Mouse (Mus musculus) forebrain, embryonic 15.5 days (tissue): ENCODE measurements around the gene Celsr1. TPM values are rescaled to one million over a fixed set of nuclear protein-coding genes. Genes with fewer than 3 reads are reported as not detected.

ENCODE experiments used
- ATAC-seq: fragments of 200-750 bp; cut with Nextera tagmentation; replicated peaks from 2 replicates; pipeline ENCODE4 v1.8.0; 2017; ENCODE audit warnings: mild to moderate bottlenecking, moderate TSS enrichment, moderate library complexity
- H3K27ac ChIP-seq: fragments of 300-500 bp; sonication (generic); replicated peaks from 2 replicates; pipeline ENCODE4 v1.5.1; 2015; ENCODE audit warnings: mild to moderate bottlenecking, inconsistent platforms
- H3K27me3 ChIP-seq: fragments of 300-500 bp; sonication (generic); 2 replicates; pipeline ENCODE4 v1.6.1; 2015; ENCODE audit warnings: inconsistent platforms
- H3K36me3 ChIP-seq: fragments of 300-500 bp; sonication (generic); 2 replicates; pipeline ENCODE4 v1.6.1; 2015; ENCODE audit warnings: mild to moderate bottlenecking, inconsistent platforms
- H3K4me1 ChIP-seq: fragments of 300-500 bp; sonication (generic); 2 replicates; pipeline ENCODE4 v1.6.1; 2015; ENCODE audit warnings: inconsistent platforms
- H3K4me2 ChIP-seq: fragments of 300-500 bp; sonication (generic); replicated peaks from 2 replicates; pipeline ENCODE4 v1.6.1; 2015; ENCODE audit warnings: mild to moderate bottlenecking, inconsistent platforms
- H3K4me3 ChIP-seq: fragments of 300-500 bp; sonication (generic); 2 replicates; pipeline ENCODE4 v1.5.1; 2015; ENCODE audit warnings: mild to moderate bottlenecking, inconsistent platforms
- H3K9ac ChIP-seq: fragments of 300-500 bp; sonication (generic); replicated peaks from 2 replicates; pipeline ENCODE4 v1.6.1; 2015; ENCODE audit warnings: mild to moderate bottlenecking, inconsistent platforms
- H3K9me3 ChIP-seq: fragments of 300-500 bp; sonication (generic); 2 replicates; pipeline ENCODE4 v1.6.1; 2016; ENCODE audit warnings: inconsistent platforms
- WGBS: fragments of 180-500 bp; shearing (Covaris S2); methylation state at CpG from one replicate; pipeline ENCODE4 v1.1.7; 2015; ENCODE audit warnings: mixed read lengths; 5-methylcytosine and 5-hydroxymethylcytosine counted together
- polyA plus RNA-seq: library from polyadenylated mRNA; unstranded; fragments of >200 nt; fragmentation: Nextera tagmentation; extraction: Ambion mirVana; gene quantifications from 2 replicates; pipeline ENCODE4 v1.2.1, GENCODE M21; 2015

The Celsr1 gene
- polyA plus RNA-seq, 1 experiment from 2014 or later: 5.8 TPM

- Histone ChIP-seq H3K9ac (no peak overlapping the region), H3K9me3 (no peaks in the 10 kb centered on the region), H3K4me2 (no peak overlapping the region), H3K4me3 (no peak overlapping the region), H3K27ac (no peak overlapping the region), H3K27me3 (no peaks in the 10 kb centered on the region), H3K36me3 (no peaks in the 10 kb centered on the region), H3K4me1 (no peaks in the 10 kb centered on the region; the same call in 1 of the 2 replicates)
- ATAC-seq: no peak
- WGBS: 84% methylated on average over 10 of the region's 10 CpGs
Observed at GRCm38 (mm10) chr15:86051152-86051551, 17.6 kb upstream of the Celsr1 start.

- H3K4me2 ChIP-seq: no peak overlapping the region
- no peaks in the 10 kb centered on the region; the same call in 1 of the 2 replicates for H3K4me1 ChIP-seq
- WGBS: 81% methylated on average over 4 of the region's 4 CpGs
- no peaks in the 10 kb centered on the region for H3K27me3 ChIP-seq
- H3K9me3 ChIP-seq: no peaks in the 10 kb centered on the region
- no peaks in the 10 kb centered on the region for H3K36me3 ChIP-seq
- no peak for ATAC-seq
- no peak overlapping the region for H3K4me3 ChIP-seq
- no peak overlapping the region for H3K9ac ChIP-seq
- no peak overlapping the region for H3K27ac ChIP-seq
Observed at GRCm38 (mm10) chr15:86050170-86050743, 16.7 kb upstream of the Celsr1 start.

GRCm38 (mm10) chr15:86049510-86049909 lies 15.9 kb upstream of the Celsr1 start:
- H3K27me3 ChIP-seq: no peaks in the 10 kb centered on the region
- H3K4me3 ChIP-seq: no peak overlapping the region
- no peak overlapping the region for H3K9ac ChIP-seq
- no peaks in the 10 kb centered on the region; the same call in 1 of the 2 replicates for H3K4me1 ChIP-seq
- no peak overlapping the region for H3K4me2 ChIP-seq
- no peak for ATAC-seq
- 70% methylated on average over 3 of the region's 3 CpGs for whole genome bisulfite sequencing
- H3K36me3 ChIP-seq: no peaks in the 10 kb centered on the region
- no peak overlapping the region for H3K27ac ChIP-seq
- H3K9me3 ChIP-seq: no peaks in the 10 kb centered on the region

- no peak for ATAC-seq
- no peak overlapping the region for H3K4me2 ChIP-seq
- 39% methylated on average over 4 of the region's 4 CpGs for WGBS
- H3K36me3 ChIP-seq: no peaks in the 10 kb centered on the region
- H3K9ac ChIP-seq: no peak overlapping the region
- H3K27me3 ChIP-seq: no peaks in the 10 kb centered on the region
- H3K4me1 ChIP-seq: no peaks in the 10 kb centered on the region
- no peak overlapping the region for H3K4me3 ChIP-seq
- H3K9me3 ChIP-seq: no peaks in the 10 kb centered on the region
- H3K27ac ChIP-seq: no peak overlapping the region
Observed at GRCm38 (mm10) chr15:86042364-86042763, 8.8 kb upstream of the Celsr1 start.

GRCm38 (mm10) chr15:86041421-86041820 lies 7.8 kb upstream of the Celsr1 start:
- Histone ChIP-seq H3K4me3 (no peak overlapping the region), H3K4me2 (no peak overlapping the region)
- WGBS: 85% methylated on average over 5 of the region's 5 CpGs

GRCm38 (mm10) chr15:86038802-86039201 lies 5.2 kb upstream of the Celsr1 start:
- peaks cover 1% of the 10 kb centered on the region; the same call in 1 of the 2 replicates for H3K27me3 ChIP-seq
- H3K9me3 ChIP-seq: no peaks in the 10 kb centered on the region
- H3K4me1 ChIP-seq: peaks cover 14% of the 10 kb centered on the region
- H3K27ac ChIP-seq: no peak overlapping the region
- WGBS: 0% methylated on average over 2 of the region's 2 CpGs
- H3K9ac ChIP-seq: no peak overlapping the region
- H3K36me3 ChIP-seq: no peaks in the 10 kb centered on the region
- peak; percentile 73 for ATAC-seq
- no peak overlapping the region for H3K4me3 ChIP-seq
- H3K4me2 ChIP-seq: no peak overlapping the region

More at GRCm38 (mm10) chr15:86041421-86041820, 7.8 kb upstream of the Celsr1 start:
- Histone ChIP-seq H3K4me1 (no peaks in the 10 kb centered on the region), H3K9ac (no peak overlapping the region), H3K36me3 (no peaks in the 10 kb centered on the region), H3K27me3 (no peaks in the 10 kb centered on the region), H3K27ac (no peak overlapping the region), H3K9me3 (no peaks in the 10 kb centered on the region)
- no peak for ATAC-seq

GRCm38 (mm10) chr15:86035913-86036312 lies 2.3 kb upstream of the Celsr1 start:
- peaks cover 15% of the 10 kb centered on the region; the same call in 1 of the 2 replicates for H3K27me3 ChIP-seq
- peaks cover 35% of the 10 kb centered on the region for H3K4me1 ChIP-seq
- H3K4me2 ChIP-seq: no peak overlapping the region
- H3K36me3 ChIP-seq: peaks cover 5% of the 10 kb centered on the region; the same call in 1 of the 2 replicates
- no peak for ATAC-seq
- H3K27ac ChIP-seq: no peak overlapping the region
- no peak overlapping the region for H3K9ac ChIP-seq
- H3K9me3 ChIP-seq: no peaks in the 10 kb centered on the region
- no peak overlapping the region for H3K4me3 ChIP-seq
- whole genome bisulfite sequencing: 61% methylated on average over 3 of the region's 3 CpGs

- H3K27me3 ChIP-seq: peaks cover 15% of the 10 kb centered on the region; the same call in 1 of the 2 replicates
- peak overlapping the region; percentile 69 for H3K4me3 ChIP-seq
- peaks cover 13% of the 10 kb centered on the region; the same call in 1 of the 2 replicates for H3K36me3 ChIP-seq
- H3K9me3 ChIP-seq: no peaks in the 10 kb centered on the region
- peak overlapping the region; percentile 91 for H3K4me2 ChIP-seq
- H3K9ac ChIP-seq: peak overlapping the region; percentile 62; the same call in 1 of the 2 replicates
- H3K27ac ChIP-seq: peak overlapping the region; percentile 73
- WGBS: 7% methylated on average over 12 of the region's 12 CpGs
- no peak for ATAC-seq
- peaks cover 39% of the 10 kb centered on the region for H3K4me1 ChIP-seq
Observed at GRCm38 (mm10) chr15:86034781-86035360, 1.3 kb upstream of the Celsr1 start.

GRCm38 (mm10) chr15:86034021-86034523 lies 495 bp upstream of the Celsr1 start:
- Histone ChIP-seq H3K36me3 (peaks cover 13% of the 10 kb centered on the region; the same call in 1 of the 2 replicates), H3K4me3 (peak overlapping the region; percentile 69), H3K4me2 (peak overlapping the region; percentile 91), H3K9ac (peak overlapping the region; percentile 62), H3K4me1 (peaks cover 46% of the 10 kb centered on the region), H3K27me3 (peaks cover 15% of the 10 kb centered on the region; the same call in 1 of the 2 replicates), H3K9me3 (no peaks in the 10 kb centered on the region), H3K27ac (peak overlapping the region; percentile 73)
- peak; percentile 80 for ATAC-seq
- WGBS: under 1% methylated on average over 41 of the region's 44 CpGs

GRCm38 (mm10) chr15:86032811-86033190 lies 776 bp downstream of the Celsr1 start:
- under 1% methylated on average over 38 of the region's 38 CpGs for WGBS
- no peaks in the 10 kb centered on the region for H3K9me3 ChIP-seq
- H3K27ac ChIP-seq: peak overlapping the region; percentile 73
- peak overlapping the region; percentile 91 for H3K4me2 ChIP-seq
- peaks cover 15% of the 10 kb centered on the region; the same call in 1 of the 2 replicates for H3K27me3 ChIP-seq
- H3K9ac ChIP-seq: peak overlapping the region; percentile 62
- ATAC-seq: peak; percentile 24
- peaks cover 56% of the 10 kb centered on the region for H3K4me1 ChIP-seq
- peaks cover 13% of the 10 kb centered on the region; the same call in 1 of the 2 replicates for H3K36me3 ChIP-seq
- H3K4me3 ChIP-seq: peak overlapping the region; percentile 69

- 0 out of 2 replicates have a peak overlapping the region, but pooled peaks have one; percentile 16 for H3K27ac ChIP-seq
- no peaks in the 10 kb centered on the region for H3K9me3 ChIP-seq
- H3K4me1 ChIP-seq: peaks cover 61% of the 10 kb centered on the region
- ATAC-seq: no peak
- H3K4me2 ChIP-seq: peak overlapping the region; percentile 43
- peaks cover 15% of the 10 kb centered on the region; the same call in 1 of the 2 replicates for H3K27me3 ChIP-seq
- H3K4me3 ChIP-seq: peak overlapping the region; percentile 30
- 0 out of 2 replicates have a peak overlapping the region, but pooled peaks have one; percentile 19 for H3K9ac ChIP-seq
- WGBS: 75% methylated on average over 14 of the region's 14 CpGs
- peaks cover 13% of the 10 kb centered on the region; the same call in 1 of the 2 replicates for H3K36me3 ChIP-seq
Observed at GRCm38 (mm10) chr15:86029981-86030380, 3.6 kb downstream of the Celsr1 start.

GRCm38 (mm10) chr15:86027871-86028270 lies 5.7 kb downstream of the Celsr1 start:
- no peak for ATAC-seq
- peak overlapping the region; percentile 30 for H3K4me3 ChIP-seq
- H3K9me3 ChIP-seq: no peaks in the 10 kb centered on the region
- H3K27ac ChIP-seq: no peak overlapping the region
- H3K36me3 ChIP-seq: peaks cover 13% of the 10 kb centered on the region; the same call in 1 of the 2 replicates
- H3K27me3 ChIP-seq: 0 out of 2 replicates have a peak, but pooled peaks cover 5% of the 10 kb centered on the region
- WGBS: 78% methylated on average over 8 of the region's 8 CpGs
- H3K9ac ChIP-seq: no peak overlapping the region
- peak overlapping the region; percentile 43 for H3K4me2 ChIP-seq
- peaks cover 40% of the 10 kb centered on the region for H3K4me1 ChIP-seq
